Mouse (Mus musculus) heart, postnatal 25 days (tissue): ENCODE results near the gene Gpatch3. TPM values are rescaled to one million over a fixed set of nuclear protein-coding genes. Genes with fewer than 3 reads are reported as not detected.

Experiments used
- DNase-seq: peaks from one replicate; pipeline ENCODE4 v3.0.0; 2022; ENCODE audit warnings: low spot score
- intact Hi-C: fragments of 180-260 bp; cut with DNase I; formaldehyde crosslinking; loops from one replicate; pipeline ENCODE4 v1.15.1; 2025
- total RNA-seq, 2 experiments: library from RNA; stranded (reverse); gene quantifications; 2 replicates each; pipeline ENCODE4 v1.2.3; 2021

The Gpatch3 gene
- total RNA-seq, result 1 to 10 TPM; 4.7 to 5.3 TPM

DNA sequence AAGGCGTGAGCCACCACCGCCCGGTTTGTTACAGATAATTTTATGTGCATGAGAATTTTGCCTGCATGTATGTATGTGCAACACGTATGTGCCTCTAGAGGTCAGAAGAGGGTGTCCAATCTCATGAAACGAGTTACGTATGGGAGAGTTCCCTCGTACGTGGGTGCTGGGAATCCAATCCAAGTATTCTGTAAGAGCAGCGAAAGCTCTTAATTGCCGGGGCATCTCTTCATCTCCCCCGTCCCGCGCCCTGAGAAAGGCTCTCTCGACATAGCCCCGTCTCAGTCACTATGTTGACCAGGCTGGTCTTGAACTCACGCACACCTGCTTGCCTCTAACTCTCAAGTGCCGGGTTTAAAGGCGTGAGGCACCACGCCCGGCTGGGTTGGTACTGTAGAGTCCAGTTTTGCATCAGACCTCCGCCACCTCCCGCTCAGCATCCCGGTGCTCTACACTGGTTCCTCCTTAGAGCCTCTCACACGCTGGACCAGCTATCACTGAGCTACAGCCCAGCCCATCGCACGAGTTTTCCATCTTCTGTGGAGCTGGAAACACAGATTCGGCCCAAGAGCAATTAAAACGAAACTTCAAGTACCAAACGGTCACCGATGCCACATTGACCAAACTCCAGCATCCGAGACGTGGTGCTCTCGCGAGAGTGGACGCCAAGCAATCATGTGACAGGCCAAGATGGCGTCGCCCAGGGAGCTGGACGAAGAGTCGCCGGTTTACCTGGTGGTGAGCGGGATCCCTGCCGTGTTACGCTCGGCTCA, at the start of gene Gpatch3:
Gene Gpatch3, plus strand, starts transcription at position 676 of the 773 bp plus-strand sequence.
- DNase-seq, result peak; percentile 83
- intact Hi-C loops, result no loop called here

GRCm38 (mm10) chr4:133527788-133528187, 46.8 kb upstream of the Gpatch3 start:
- DNase-seq, result no peak
- intact Hi-C loops, result no loop called here

GRCm38 (mm10) chr4:133532777-133533176, 41.8 kb upstream of the Gpatch3 start:
- intact Hi-C loops, result no loop called here

DNA sequence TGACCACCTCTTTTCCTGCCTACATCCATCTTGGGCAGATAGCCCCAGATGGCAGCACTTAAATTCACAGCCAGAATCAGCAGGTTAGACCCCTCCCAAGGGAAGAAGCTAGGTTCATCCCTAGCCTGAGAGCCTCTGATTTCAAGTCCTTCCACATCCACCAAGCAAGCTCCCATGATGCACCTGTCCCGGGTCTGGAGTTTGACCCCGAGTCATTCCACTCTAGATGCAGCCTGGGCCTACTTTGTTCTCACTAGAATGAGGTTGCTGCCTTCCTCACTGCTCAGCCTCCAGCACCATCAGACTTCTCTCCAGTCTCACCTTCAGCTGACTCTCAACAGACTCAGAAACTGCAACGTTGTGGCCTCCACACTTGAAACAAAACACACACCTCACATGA, 38.5 kb upstream of the Gpatch3 start:
- intact Hi-C loops, result no loop called here

More at GRCm38 (mm10) chr4:133532777-133533176, 41.8 kb upstream of the Gpatch3 start:
- DNase-seq, result no peak

DNA sequence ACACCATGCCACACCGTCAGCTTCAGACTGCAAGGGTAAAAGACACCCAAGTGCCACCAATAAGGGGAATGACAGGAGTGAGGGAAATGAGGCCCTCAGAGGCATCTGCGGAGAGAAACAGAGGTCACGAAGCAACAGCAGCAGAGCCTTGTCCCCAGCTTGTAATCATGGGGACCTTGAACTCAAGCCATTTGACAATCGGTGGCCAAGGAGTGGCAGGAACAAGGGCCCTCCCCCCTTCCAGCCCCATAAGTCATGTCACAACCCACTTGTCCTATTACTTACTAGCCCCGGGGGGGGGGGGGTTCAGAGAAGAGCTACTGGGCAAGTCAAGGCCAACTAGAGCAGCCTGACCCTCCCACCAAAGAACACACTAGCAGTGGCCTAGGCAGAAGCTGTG, 37.9 kb upstream of the Gpatch3 start:
- DNase-seq, result no peak
- intact Hi-C loops, result no loop called here

More for the DNA sequence above, 38.5 kb upstream of the Gpatch3 start:
- no peak for DNase-seq

- DNase-seq, result peak; percentile 94
- intact Hi-C loops, result no loop called here
Measured at GRCm38 (mm10) chr4:133545272-133546231, 29.0 kb upstream of the Gpatch3 start, which contains the start of gene Nudc. Gene Nudc, minus strand, starts transcription at chr4:133545996.

DNA sequence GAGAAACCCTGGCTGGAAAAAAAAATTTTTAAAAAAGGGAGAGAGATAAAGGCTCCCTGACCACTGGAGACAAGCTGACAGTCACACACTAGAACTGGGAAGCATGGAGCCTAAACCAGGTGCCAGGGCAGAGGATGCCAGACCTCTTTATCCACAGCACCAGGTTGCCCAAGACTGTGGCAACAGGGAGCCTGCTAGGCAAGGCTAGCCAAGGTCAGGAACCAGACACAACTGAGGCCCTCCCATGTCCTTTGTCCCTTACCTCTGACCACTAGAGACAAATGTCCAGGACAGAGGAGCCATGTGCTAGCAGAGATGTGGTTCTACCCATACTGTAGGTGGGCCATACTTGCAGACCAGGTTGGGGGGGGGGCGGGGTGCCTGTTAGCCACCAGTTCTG, 22.5 kb upstream of the Gpatch3 start:
- intact Hi-C loops, result no loop called here
- no peak for DNase-seq

GRCm38 (mm10) chr4:133552768-133553447, 21.6 kb upstream of the Gpatch3 start, which contains the start of gene Nr0b2:
Gene Nr0b2, plus strand, starts transcription at chr4:133553376.
- intact Hi-C loops, result no loop called here
- no peak for DNase-seq

DNA sequence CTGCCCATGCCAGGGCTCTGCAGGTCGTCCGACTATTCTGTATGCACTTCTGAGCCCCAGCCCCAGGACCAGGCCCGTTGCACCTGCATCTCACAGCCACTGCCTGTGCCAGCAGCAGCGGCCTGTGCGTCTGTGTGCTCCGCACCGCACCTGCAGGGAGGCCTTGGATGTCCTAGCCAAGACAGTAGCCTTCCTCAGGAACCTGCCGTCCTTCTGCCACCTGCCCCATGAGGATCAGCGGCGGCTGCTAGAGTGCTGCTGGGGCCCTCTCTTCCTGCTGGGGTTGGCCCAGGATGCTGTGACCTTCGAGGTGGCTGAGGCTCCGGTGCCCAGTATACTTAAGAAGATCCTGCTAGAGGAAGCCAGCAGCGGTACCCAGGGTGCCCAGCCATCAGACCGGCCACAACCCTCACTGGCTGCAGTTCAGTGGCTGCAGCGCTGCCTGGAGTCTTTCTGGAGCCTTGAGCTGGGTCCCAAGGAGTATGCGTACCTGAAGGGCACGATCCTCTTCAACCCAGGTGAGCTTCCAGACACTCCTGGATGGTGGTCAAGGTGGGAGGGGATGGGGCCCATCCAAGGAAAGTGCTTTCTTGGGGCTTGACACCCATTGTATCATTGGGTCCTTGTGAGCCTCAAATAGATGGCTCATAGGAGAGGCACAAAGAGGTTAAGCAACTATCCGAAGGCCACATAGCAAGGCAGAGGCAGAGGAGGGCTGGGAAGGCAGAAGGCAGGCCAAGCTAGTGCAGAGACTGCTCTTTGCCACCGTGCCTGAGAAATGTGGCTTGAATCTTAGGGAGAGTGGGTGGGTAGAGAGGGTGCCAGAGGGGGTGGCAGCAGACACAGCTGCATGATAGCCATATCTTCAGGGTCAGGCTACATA, 20.9 kb upstream of the Gpatch3 start:
- intact Hi-C loops, result no loop called here
- no peak for DNase-seq

DNA sequence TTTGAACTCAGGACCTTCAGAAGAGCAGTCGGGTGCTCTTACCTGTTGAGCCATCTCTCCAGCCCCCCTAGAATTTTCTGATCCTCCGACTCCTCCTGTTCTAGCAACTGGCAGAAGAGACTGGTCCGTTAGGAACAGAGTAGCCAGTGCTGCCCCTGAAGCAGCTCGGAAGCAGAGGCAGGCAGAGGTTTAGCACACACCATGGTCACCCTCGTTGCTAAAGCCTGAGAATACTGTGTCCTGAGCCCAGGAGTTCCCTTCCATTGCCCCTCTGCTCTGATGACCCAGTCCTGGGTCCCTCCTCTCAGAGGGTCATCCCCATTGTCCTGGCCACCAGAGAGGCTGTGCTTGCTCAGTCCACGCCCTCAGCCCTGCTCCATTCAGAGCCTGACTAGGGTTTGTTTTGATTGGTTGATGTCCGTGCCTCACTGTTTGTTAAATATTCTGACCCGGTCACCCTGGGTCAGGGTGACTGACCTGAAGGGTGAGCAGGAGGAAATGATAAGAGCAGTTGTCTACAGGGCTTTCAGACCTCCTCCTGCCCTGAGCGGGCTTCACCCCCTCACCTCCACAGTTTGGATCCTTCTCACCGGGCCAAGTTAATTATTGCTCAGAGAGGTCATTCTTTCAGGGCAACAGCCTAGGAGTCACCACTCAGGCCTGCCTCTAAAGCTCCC, 17.4 kb upstream of the Gpatch3 start:
- no peak for DNase-seq
- intact Hi-C loops, result no loop called here

- intact Hi-C loops, result no loop called here
- DNase-seq, result no peak
Measured at GRCm38 (mm10) chr4:133559846-133560245, 14.7 kb upstream of the Gpatch3 start.

GRCm38 (mm10) chr4:133561622-133562021, 12.9 kb upstream of the Gpatch3 start:
- DNase-seq, result no peak
- intact Hi-C loops, result no loop called here

DNA sequence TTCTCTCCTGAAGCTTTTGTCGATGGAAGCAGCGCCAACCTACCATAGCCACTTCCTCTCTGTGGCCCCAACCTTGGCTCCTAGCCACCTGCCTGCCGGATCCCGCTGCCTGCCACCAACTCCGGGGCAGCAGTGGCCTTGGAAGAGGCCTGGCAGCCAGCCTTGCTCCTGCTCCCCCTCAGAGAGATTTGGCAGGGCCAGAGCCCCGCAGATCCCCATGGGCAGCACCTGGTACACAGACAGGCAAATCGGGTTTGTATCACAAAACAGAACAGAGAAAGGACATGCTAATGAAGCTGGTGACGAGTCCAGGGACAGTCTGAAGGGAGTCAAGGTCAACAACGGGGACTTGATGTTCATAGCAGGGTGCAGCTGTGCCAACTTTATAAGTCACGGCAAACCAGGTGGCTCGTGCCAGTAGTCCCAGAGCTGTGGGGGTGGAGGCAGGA, 11.4 kb upstream of the Gpatch3 start:
- peak; percentile 38 for DNase-seq
- intact Hi-C loops, result no loop called here

DNA sequence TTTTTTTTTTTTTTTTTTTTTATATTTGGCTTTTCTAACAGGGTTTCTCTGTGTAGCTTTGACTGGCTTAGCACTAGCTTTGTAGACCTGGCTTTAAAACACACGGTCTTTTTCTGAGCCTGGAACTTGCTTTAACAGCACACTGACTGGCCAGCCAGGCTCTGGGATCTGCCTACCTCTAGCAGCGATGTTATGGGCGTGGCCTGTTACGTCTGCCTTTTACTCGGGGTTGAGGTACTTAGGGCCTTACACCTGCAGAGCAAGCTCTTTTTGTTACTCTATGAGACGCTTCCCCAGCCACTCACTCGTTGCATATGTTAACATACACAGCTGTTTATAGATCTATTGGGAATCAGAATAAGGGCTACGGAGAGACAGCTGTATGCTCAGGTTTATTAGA, 7.3 kb upstream of the Gpatch3 start:
- no peak for DNase-seq
- intact Hi-C loops, result no loop called here

DNA sequence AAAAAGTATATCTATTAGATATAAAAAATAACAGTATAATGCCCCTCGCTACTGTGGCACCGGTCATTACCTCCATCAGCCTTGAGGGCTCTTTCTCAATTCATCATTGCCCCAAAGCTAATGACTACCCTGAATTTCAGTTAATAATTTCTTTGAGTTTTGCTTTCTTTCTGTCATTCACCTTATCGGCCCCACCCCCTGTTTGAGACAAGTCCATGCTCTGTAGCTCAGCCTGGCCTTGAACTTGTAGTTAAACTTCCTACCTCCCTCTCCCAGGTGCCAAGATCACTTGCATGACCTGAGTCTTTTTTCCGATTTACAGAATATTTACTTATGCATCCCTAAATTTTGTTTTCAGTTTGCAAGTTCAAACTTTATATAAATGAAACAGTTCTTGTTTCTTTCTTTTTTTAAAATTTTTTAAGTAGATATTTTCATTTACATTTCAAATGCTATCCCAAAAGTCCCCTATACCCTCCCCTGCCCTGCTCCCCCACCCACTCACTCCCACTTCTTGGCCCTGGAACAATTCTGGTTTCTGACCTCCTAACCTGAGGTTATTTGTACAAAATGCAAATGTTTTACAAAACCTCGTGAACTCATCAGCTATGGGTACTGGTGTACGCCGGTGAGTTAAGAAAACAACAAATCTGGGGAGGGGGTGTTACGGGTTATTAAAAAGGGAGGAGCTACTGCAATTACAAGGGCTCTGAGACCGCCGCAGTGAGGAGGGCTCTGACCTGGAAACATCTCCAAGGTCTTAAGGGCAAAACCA, 5.1 kb upstream of the Gpatch3 start:
- intact Hi-C loops, result no loop called here
- DNase-seq, result no peak

- DNase-seq, result no peak
Measured at GRCm38 (mm10) chr4:133570066-133570466, 4.5 kb upstream of the Gpatch3 start.

GRCm38 (mm10) chr4:133574843-133575202, 278 bp downstream of the Gpatch3 start:
- no peak for DNase-seq
- intact Hi-C loops, result no loop called here

More at GRCm38 (mm10) chr4:133570066-133570466, 4.5 kb upstream of the Gpatch3 start:
- intact Hi-C loops, result no loop called here

DNA sequence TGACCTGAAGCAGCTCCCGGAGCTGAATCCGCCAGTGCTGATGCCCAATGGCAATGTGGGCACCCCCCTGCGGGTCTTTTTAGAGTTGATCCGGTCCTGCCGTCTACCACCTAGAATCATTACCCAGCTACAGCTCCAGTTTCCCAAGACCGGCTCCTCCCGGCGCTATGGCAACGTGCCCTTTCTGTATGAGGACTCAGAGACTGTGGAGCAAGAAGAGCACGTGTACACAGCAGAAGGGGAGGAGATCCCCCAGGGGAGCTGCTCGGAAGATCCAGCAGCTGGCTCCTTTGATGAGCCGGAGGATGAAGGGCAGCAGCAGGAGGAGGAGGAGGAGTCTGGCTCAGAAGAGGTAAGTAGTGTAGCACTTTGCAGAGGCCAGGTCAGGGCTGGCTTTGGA, 3.4 kb downstream of the Gpatch3 start:
- DNase-seq, result no peak

More for the DNA sequence above, 3.4 kb downstream of the Gpatch3 start:
- intact Hi-C loops, result no loop called here
